Mouse (Mus musculus) natural killer cell, adult 2 months (primary cell): ENCODE data around the gene Fn3krp.

Experiments
- DNase-seq, 2 experiments: peaks; one replicate each; pipeline ENCODE4 v3.0.0; 2022; ENCODE audit warnings: low spot score in 2 of 2

Fn3krp gene

GRCm38 (mm10) chr11:121442076-121442475, 20.9 kb downstream of the Fn3krp start:
- DNase-seq: no peak

- DNase-seq: no peak
Observed at GRCm38 (mm10) chr11:121451216-121451726, 30.1 kb downstream of the Fn3krp start.

- peak; percentile 78 to 85 for DNase-seq
Observed at GRCm38 (mm10) chr11:121451753-121452635, 30.8 kb downstream of the Fn3krp start, which contains the start of gene Tbcd. Gene Tbcd (plus strand): TSS chr11:121451949.

GRCm38 (mm10) chr11:121457874-121458273, 36.7 kb downstream of the Fn3krp start:
- DNase-seq: no peak

- no peak for DNase-seq
Observed at GRCm38 (mm10) chr11:121467408-121467807, 46.2 kb downstream of the Fn3krp start.

GRCm38 (mm10) chr11:121474831-121475230, 53.6 kb downstream of the Fn3krp start:
- no peak for DNase-seq

DNA sequence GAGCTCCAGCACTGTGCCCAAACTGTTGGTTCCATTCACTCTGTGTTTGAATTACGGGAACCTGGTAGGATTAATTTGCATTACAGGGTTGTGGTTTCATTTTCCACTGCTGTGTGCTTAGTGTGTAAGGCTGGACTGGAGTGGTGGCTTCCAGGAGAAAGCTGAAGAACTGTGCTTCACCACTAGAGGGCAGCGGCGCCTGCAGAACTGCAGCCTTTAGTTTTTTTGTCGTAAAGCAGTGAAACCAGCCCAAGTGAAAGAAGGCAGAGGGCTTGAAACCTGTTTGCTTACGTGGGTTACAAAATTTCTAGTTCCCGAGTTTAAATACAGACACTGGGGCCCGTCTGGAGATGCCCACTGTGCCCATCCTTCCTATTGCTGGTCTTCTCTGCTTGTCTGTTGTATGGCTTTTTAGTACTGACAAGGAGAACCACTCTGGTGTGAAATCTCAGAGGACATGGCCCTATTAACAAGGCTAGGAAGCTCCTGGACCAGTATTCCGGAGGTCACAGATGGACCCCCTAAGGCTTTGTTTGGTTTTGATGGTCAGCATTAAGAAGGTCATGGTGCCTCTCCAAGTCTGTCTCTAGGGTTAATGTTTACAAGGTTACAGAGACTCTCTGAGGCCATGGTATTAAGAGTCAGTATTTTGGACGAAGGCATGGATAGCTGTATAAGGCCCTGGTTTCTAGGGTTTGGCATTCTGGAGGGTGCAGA, 54.7 kb downstream of the Fn3krp start:
- peak; percentile 57 to 64 for DNase-seq

DNA sequence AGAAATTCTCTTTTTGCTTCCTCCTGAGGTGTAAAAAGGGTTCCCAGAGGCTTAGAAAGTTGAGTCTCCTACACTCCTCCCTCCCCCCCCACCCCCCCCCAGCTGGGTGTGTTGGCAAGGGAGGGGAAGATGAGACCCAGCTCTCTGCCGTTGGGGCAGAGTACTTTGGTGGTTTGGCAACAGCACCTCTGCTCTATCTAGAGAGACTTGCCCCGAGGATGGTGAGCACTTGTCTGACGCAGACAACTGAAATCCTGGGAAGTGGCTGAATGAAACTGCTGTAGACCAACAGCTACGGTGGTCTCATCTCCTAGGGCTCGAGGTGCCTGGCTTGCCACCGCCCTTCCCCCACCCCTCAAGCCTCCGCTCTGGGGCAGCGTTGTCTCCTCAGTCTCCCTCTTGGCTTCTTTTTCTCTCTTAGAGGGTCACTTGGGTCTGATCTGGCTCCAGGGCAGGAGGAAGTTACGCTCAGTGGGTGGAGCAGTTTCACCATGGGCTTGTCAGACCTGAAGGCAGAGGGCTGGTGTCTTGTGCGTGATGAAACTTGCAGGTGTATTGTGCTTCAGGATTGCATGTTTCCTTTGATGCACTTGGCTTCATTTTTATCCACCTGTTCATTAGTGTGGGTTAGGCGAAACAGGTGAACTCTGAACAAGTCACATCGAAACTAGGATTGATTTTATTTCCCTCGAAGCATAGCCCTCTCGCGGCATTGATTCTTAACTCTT, 58.4 kb downstream of the Fn3krp start:
- no peak for DNase-seq
